Mouse (Mus musculus) inflammation-experienced regulatory T-cells (primary cell): ENCODE measurements around the gene Ppp4c. TPM values are rescaled to one million over a fixed set of nuclear protein-coding genes. Genes with fewer than 3 reads are reported as not detected.

Experiments
- polyA plus RNA-seq, 2 experiments: library from polyadenylated mRNA; unstranded; fragments of 100-300 nt; shearing (Covaris generic); gene quantifications; one replicate each; pipeline ENCODE4 v1.2.1; 2017

Gene Ppp4c
- polyA plus RNA-seq: 100 to 1,000 TPM; 363 to 467 TPM

DNA sequence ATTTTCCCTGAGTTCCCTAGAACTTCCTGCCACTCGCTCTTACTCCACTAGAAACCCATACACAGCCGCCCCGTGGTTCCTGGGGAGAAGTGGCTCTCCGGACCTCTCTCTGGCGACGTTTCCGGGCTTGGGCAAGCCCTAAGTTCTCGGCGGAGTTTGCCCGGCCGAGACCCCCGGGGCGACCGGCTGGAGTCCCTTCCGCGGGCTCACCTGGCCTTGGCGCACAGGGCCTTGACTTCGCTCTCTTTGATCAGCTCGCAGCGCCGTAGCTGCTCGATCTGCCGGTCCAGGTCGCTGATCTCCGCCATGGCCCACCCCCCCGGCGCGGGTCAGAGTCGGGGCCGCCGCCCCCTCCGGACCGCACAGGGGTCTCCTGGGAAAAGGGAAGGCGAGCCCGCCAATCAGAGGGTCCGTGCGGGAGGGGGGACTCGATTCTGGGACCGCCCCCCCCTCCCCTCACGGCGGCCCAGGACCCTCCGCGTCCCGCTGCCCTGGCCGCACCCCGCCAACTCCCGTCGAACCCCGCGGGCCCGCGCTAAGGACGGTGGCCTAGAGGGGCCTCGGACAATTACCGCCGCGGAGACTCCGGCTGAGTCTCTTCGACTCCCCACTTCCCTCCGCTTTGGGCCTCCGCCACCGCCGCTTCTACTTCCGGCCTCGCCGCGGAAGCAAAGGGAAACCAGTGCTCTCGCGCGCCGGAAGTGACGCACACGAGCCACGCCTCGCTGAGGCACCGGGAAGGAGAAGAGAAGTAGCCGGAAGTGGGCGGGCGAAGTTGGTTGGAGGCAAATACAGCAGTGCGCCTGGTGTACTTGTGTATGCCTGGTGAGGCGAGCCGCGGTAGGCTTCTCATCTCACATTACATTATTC, at the start of gene Ppp4c:
Gene Ppp4c (minus strand): TSS at position 646 of the 870 bp plus-strand sequence.

DNA sequence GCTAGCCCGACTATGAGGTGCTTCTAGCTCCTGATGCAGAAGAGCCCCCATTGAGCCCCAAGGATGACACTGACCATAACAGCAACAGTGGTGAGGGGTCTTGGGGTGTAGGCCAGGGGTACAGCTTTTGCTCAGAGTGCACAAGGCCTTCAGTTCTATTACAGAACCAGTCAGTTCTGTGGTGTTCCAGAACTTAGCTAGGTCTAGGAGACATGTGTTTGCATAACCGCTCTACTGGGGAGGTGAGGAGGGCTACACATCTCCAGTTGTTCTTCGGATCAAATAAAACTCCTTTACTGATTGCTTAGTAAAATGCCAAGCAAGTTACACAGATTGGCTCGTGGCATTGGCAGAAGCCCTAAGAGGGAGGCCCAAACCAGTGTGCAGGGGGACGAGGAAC, 39.2 kb upstream of the Ppp4c start, which contains the start of gene 4930451I11Rik:
Gene 4930451I11Rik (minus strand): TSS at position 101 of the 400 bp plus-strand sequence.

DNA sequence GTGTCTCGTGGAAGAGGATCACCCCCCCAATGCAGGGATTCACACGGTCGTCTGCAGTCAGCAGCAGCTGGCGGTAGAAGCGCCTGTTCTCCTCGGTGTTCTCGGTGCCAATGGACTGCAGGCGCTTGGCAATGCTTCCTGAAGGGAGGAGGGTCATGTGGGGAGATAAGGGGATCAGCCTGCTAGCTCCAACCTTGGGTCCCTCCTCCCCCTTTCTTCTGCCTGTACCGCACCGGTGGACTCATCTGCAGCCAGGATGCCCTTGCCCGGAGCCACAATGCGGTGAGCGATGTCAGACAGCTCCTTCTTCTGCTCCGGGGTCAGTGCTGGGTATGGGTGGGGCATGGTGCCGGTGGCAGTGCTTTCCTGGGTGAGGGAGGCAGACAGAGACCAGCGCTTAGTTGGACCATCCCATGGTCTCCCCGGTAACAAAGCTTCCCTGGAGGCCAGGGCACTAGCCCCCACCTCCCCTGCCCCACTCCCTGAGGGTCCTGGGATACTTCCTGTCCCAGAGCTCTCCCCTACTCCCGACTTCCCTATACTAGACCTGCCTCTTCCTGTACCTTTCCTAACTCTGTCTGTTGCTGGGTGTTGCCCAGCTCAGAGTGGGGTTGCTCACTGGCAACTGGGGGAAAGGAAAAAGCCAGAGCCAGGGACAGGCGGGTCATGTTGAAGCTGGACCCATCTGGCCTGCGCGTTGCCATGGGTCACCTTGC, 5.3 kb upstream of the Ppp4c start, which contains the start of gene Fam57b:
Gene Fam57b (plus strand): TSS at position 258 of the 716 bp plus-strand sequence.

DNA sequence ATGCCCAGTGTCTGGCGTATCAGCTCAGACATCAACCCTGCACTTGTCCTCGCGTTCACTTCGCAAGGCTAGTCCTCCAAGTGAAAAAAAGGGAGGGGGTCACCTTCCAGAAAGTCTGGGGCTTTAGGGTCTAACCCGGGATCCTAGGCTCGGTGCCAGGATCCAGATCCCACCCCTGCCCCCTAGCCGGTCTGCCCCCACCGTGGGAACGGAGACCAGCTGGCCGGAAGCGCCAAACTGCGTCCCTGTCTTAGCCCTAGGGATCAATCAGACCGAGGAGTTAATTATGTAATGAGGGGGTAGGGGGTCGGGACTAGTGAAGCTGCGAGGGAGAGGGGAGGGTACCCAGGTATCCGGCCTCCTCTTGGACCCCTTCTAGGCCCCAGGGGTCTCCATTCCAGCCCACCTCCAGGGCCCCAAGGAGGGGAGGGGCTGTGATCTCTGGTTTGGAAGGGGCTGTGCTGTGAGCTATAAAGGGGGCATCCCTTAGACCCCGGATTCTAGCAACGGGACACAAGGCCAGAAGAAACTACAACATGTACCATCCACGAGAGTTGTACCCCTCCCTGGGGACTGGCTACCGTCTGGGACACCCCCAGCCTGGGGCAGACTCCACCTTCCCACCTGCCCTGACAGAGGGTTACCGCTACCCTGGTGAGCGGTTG, 11.2 kb downstream of the Ppp4c start, which contains the start of gene Tbx6:
Gene Tbx6 (plus strand): TSS at position 513 of the 665 bp plus-strand sequence.

DNA sequence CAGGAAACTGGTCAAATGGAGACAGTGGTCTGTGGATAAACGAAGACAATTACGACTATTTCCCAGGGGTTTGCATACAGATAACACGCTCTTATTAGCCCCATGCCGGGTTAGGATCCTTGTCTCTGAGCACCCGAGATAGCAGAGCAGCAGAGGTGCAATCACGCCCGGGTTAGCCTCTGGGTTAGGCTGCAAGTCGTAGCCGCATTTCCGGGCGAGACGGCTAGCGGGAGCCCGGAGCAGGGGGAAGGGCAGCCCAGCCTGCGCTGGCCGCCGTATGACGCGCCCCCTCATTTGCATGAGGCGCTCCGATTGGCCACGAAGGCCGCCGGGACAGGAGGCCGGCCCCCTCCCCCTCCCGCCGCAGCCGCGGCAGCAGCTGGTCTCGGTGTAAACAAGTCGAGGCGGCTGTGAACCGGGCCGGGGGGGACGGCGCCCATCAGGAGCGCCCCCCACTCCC, 15.7 kb downstream of the Ppp4c start, which contains the start of gene Ypel3:
Gene Ypel3 (plus strand): TSS at position 358 of the 460 bp plus-strand sequence.

DNA sequence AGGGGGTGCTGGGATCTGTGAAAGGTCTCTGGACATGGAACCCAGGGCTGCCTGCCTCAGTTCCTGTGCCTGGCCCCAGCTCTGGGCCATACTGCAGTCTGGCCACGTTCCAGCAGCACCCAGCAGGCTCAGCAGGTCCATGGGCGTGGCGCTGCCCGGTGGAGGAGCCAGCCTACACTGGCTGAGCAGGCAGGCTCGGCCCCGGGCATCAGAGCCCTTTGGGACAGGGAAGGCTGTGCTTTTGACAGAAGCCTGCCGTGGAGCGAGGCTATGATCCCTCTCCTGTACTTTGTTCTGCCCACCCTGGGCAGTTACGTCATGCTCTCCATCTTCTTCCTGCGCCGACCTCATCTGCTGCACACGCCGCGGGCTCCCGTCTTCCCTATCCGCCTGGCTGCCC, 26.1 kb downstream of the Ppp4c start, which contains the start of gene Gdpd3:
Gene Gdpd3 (plus strand): TSS at position 134 of the 400 bp plus-strand sequence.

DNA sequence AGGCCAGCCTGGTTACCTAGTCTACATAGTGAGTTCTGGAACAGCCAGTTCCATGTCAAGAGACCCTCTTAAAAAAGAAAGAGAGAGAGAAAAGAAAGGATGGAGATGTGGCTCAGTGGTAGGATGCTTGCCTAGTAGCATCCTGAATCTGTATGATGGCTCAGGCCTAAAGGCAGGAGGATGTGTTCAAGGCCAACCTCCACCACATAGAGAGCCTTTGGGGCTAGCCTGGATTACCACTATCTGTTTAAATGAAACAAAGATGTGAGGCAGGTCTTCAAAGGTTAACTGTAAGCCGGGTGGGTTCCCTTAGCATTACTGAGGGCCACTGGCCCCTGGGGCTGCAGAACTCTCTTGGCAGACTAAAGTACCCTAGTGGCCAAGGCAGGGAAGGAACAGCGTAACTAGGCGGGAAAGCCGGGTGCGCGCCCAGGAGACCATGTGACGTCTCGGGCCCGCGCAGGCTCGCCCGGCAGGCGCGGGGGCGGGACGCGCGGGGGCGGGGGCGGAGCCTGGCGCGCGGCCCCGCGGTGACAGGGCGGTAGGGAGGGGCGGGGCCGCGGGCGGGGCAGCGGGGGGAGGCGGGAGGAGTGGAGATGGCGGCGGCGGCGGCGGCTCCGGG, 33.1 kb downstream of the Ppp4c start, which contains the start of gene Mapk3:
Gene Mapk3 (plus strand): TSS at position 552 of the 622 bp plus-strand sequence.

Other genes with a start within 250 kb of the Ppp4c start
- 100 to 1,000 TPM; 157 to 175 TPM for gene Eif3c, start 226.1 kb downstream of the Ppp4c start, polyA plus RNA-seq
- gene Apobr, start 207.6 kb downstream of the Ppp4c start, polyA plus RNA-seq: 1 to 10 TPM; 3.1 to 5.4 TPM
- 100 to 1,000 TPM in 1 of 2 experiments, 10 to 100 TPM in 1; 81.6 to 107 TPM for gene Cln3, start 206.7 kb downstream of the Ppp4c start, polyA plus RNA-seq
- gene Il27, start 197.6 kb downstream of the Ppp4c start, polyA plus RNA-seq: under 1 TPM in 1 of 2 experiments, not detected in 1; 0.42 TPM
- 10 to 100 TPM in 1 of 2 experiments, 1 to 10 TPM in 1; 6.0 to 12.8 TPM for gene Nupr1, start 161.6 kb downstream of the Ppp4c start, polyA plus RNA-seq
- gene Sgf29, start 143.2 kb downstream of the Ppp4c start, polyA plus RNA-seq: 100 to 1,000 TPM; 114 to 118 TPM
- under 1 TPM; 0.20 to 0.48 TPM for gene Sult1a1, start 116.1 kb downstream of the Ppp4c start, polyA plus RNA-seq
- 100 to 1,000 TPM; 104 to 113 TPM for gene Bola2, start 97.1 kb downstream of the Ppp4c start, polyA plus RNA-seq
- 10 to 100 TPM in 1 of 2 experiments, 1 to 10 TPM in 1; 8.3 to 10.8 TPM for gene Slx1b, start 96.7 kb downstream of the Ppp4c start, polyA plus RNA-seq
- gene Coro1a, start 84.7 kb downstream of the Ppp4c start, polyA plus RNA-seq: 1,000 to 10,000 TPM; 2,830 to 3,089 TPM
- gene Mapk3, start 32.9 kb downstream of the Ppp4c start, polyA plus RNA-seq: 10 to 100 TPM; 32.8 to 38.7 TPM
- gene Gdpd3, start 26.2 kb downstream of the Ppp4c start, polyA plus RNA-seq: 1 to 10 TPM in 1 of 2 experiments, under 1 TPM in 1; 0.89 to 1.3 TPM
- 100 to 1,000 TPM; 490 to 573 TPM for gene Ypel3, start 15.5 kb downstream of the Ppp4c start, polyA plus RNA-seq
- 1 to 10 TPM; 4.3 to 6.4 TPM for gene Tbx6, start 11.0 kb downstream of the Ppp4c start, polyA plus RNA-seq
- gene Fam57b, start 5.2 kb upstream of the Ppp4c start, polyA plus RNA-seq: under 1 TPM; 0.16 to 0.97 TPM
- not detected for gene 4930451I11Rik, start 39.1 kb upstream of the Ppp4c start, polyA plus RNA-seq
- not detected for gene Doc2a, start 54.9 kb upstream of the Ppp4c start, polyA plus RNA-seq
- gene Hirip3, start 69.5 kb upstream of the Ppp4c start, polyA plus RNA-seq: 1 to 10 TPM; 7.9 to 8.7 TPM
- gene Ino80e, start 69.9 kb upstream of the Ppp4c start, polyA plus RNA-seq: 10 to 100 TPM; 75.8 to 78.6 TPM
- 10 to 100 TPM; 44.6 to 51.3 TPM for gene Taok2, start 92.2 kb upstream of the Ppp4c start, polyA plus RNA-seq
- 10 to 100 TPM; 39.4 to 53.1 TPM for gene Tmem219, start 130.4 kb upstream of the Ppp4c start, polyA plus RNA-seq
- 10 to 100 TPM; 31.6 to 38.0 TPM for gene Kctd13, start 136.4 kb upstream of the Ppp4c start, polyA plus RNA-seq
- gene Asphd1, start 157.1 kb upstream of the Ppp4c start, polyA plus RNA-seq: under 1 TPM; 0.19 to 0.69 TPM
- gene Sez6l2, start 158.1 kb upstream of the Ppp4c start, polyA plus RNA-seq: 1 to 10 TPM in 1 of 2 experiments, under 1 TPM in 1; 0.74 to 1.0 TPM
- 100 to 1,000 TPM; 248 to 261 TPM for gene Cdipt, start 183.4 kb upstream of the Ppp4c start, polyA plus RNA-seq
- gene Cdiptos, start 183.6 kb upstream of the Ppp4c start, polyA plus RNA-seq: 1 to 10 TPM in 1 of 2 experiments, under 1 TPM in 1; 0.94 to 3.5 TPM
- gene Mvp, start 222.1 kb upstream of the Ppp4c start, polyA plus RNA-seq: 10 to 100 TPM; 49.5 to 51.3 TPM
- gene Pagr1b, start 224.0 kb upstream of the Ppp4c start, polyA plus RNA-seq: 1 to 10 TPM in 1 of 2 experiments, under 1 TPM in 1; 0.71 to 3.4 TPM
- gene Pagr1a, start 224.9 kb upstream of the Ppp4c start, polyA plus RNA-seq: 100 to 1,000 TPM; 140 to 147 TPM
- gene Gm42742, start 228.6 kb upstream of the Ppp4c start, polyA plus RNA-seq: 10 to 100 TPM; 35.6 to 68.8 TPM
- 10 to 100 TPM in 1 of 2 experiments, 1 to 10 TPM in 1; 9.5 to 16.8 TPM for gene Prrt2, start 228.7 kb upstream of the Ppp4c start, polyA plus RNA-seq
- 100 to 1,000 TPM; 152 to 157 TPM for gene Maz, start 234.5 kb upstream of the Ppp4c start, polyA plus RNA-seq
- 10 to 100 TPM; 10.1 to 11.0 TPM for gene Kif22, start 250.0 kb upstream of the Ppp4c start, polyA plus RNA-seq